Mouse (Mus musculus): Measurements from ENCODE around the gene Ifnk. TPM values are rescaled to one million over a fixed set of nuclear protein-coding genes. Genes with fewer than 3 reads are reported as not detected.

Gene Ifnk
- total RNA-seq (2023) = not detected

GRCm38 (mm10) chr4:35151756-35152155 lies at the start of gene Ifnk:
TSS of gene Ifnk (plus strand) at chr4:35152056.

GRCm38 (mm10) chr4:35156751-35157611 lies 5.1 kb downstream of the Ifnk start, which contains the start of gene Mob3b:
TSS of gene Mob3b (minus strand) at chr4:35157484.

Other genes with a start within 250 kb of the Ifnk start
- 11.3 TPM for gene Mob3b, start 5.4 kb downstream of the Ifnk start, total RNA-seq (2023)
- 10.1 TPM for gene C9orf72, start 74.1 kb downstream of the Ifnk start, total RNA-seq (2023)

All from CD8-positive naive resting alpha-beta T cell, adult 57 days (primary cell).